Mouse (Mus musculus): ENCODE data around the gene Gm8909.
"Not testable (repeated sequence)": the region's sequence is repeated elsewhere in the genome, so short reads cannot be mapped to it uniquely, and the experiment has no call there.

Gene Gm8909

GRCm38 (mm10) chr17:36168039-36168652 lies at the start of gene Gm8909:
Gene Gm8909, minus strand, starts transcription at chr17:36168537.
- no peak for DNase-seq (ENCODE audit: extremely low read depth, low read depth, low spot score)

GRCm38 (mm10) chr17:36215586-36215985 lies 47.2 kb upstream of the Gm8909 start:
- no peak for DNase-seq (ENCODE audit: extremely low read depth, low read depth, low spot score)

- DNase-seq (ENCODE audit: extremely low read depth, low read depth, low spot score) = no peak
Measured at GRCm38 (mm10) chr17:36206846-36207245, 38.5 kb upstream of the Gm8909 start.

- no peak for DNase-seq (ENCODE audit: extremely low read depth, low read depth, low spot score)
Measured at GRCm38 (mm10) chr17:36205862-36206261, 37.5 kb upstream of the Gm8909 start.

GRCm38 (mm10) chr17:36205456-36205855 lies 37.1 kb upstream of the Gm8909 start:
- no peak for DNase-seq (ENCODE audit: extremely low read depth, low read depth, low spot score)

GRCm38 (mm10) chr17:36201851-36202250 lies 33.5 kb upstream of the Gm8909 start:
- no peak for DNase-seq (ENCODE audit: extremely low read depth, low read depth, low spot score)

- DNase-seq (ENCODE audit: extremely low read depth, low read depth, low spot score) = no peak
Measured at GRCm38 (mm10) chr17:36198317-36198716, 30.0 kb upstream of the Gm8909 start.

- DNase-seq (ENCODE audit: extremely low read depth, low read depth, low spot score) = no peak
Measured at GRCm38 (mm10) chr17:36194471-36194870, 26.1 kb upstream of the Gm8909 start.

- no peak for DNase-seq (ENCODE audit: extremely low read depth, low read depth, low spot score)
Measured at GRCm38 (mm10) chr17:36193546-36194141, 25.3 kb upstream of the Gm8909 start.

- DNase-seq (ENCODE audit: extremely low read depth, low read depth, low spot score) = no peak
Measured at GRCm38 (mm10) chr17:36192371-36192770, 24.0 kb upstream of the Gm8909 start.

- DNase-seq (ENCODE audit: extremely low read depth, low read depth, low spot score) = no peak
Measured at GRCm38 (mm10) chr17:36190169-36190507, 21.8 kb upstream of the Gm8909 start, which contains the start of gene H2-T3. Gene H2-T3, minus strand, starts transcription at chr17:36190287.

- no peak for DNase-seq (ENCODE audit: extremely low read depth, low read depth, low spot score)
Measured at GRCm38 (mm10) chr17:36189491-36190168, 21.3 kb upstream of the Gm8909 start.

- DNase-seq (ENCODE audit: extremely low read depth, low read depth, low spot score) = no peak
Measured at GRCm38 (mm10) chr17:36187540-36187939, 19.2 kb upstream of the Gm8909 start.

GRCm38 (mm10) chr17:36182212-36182611 lies 13.9 kb upstream of the Gm8909 start:
- DNase-seq (ENCODE audit: extremely low read depth, low read depth, low spot score) = no peak

GRCm38 (mm10) chr17:36179446-36179845 lies 11.1 kb upstream of the Gm8909 start:
- not testable (repeated sequence) for DNase-seq (ENCODE audit: extremely low read depth, low read depth, low spot score)

- DNase-seq (ENCODE audit: extremely low read depth, low read depth, low spot score) = not testable (repeated sequence)
Measured at GRCm38 (mm10) chr17:36178938-36179337, 10.6 kb upstream of the Gm8909 start.

- not testable (repeated sequence) for DNase-seq (ENCODE audit: extremely low read depth, low read depth, low spot score)
Measured at GRCm38 (mm10) chr17:36176132-36176531, 7.8 kb upstream of the Gm8909 start.

- DNase-seq (ENCODE audit: extremely low read depth, low read depth, low spot score) = no peak
Measured at GRCm38 (mm10) chr17:36170287-36170814, 2.0 kb upstream of the Gm8909 start.

- no peak for DNase-seq (ENCODE audit: extremely low read depth, low read depth, low spot score)
Measured at GRCm38 (mm10) chr17:36169753-36170152, 1.4 kb upstream of the Gm8909 start.

GRCm38 (mm10) chr17:36169094-36169493 lies 757 bp upstream of the Gm8909 start:
- not testable (repeated sequence) for DNase-seq (ENCODE audit: extremely low read depth, low read depth, low spot score)

GRCm38 (mm10) chr17:36167306-36168038 lies 865 bp downstream of the Gm8909 start:
- DNase-seq (ENCODE audit: extremely low read depth, low read depth, low spot score) = no peak
